Mouse (Mus musculus) heart, embryonic 15.5 days (tissue): ENCODE measurements around the gene Samd15. TPM values are rescaled to one million over a fixed set of nuclear protein-coding genes. Genes with fewer than 3 reads are reported as not detected.

ENCODE experiments used
- ATAC-seq: fragments of 200-750 bp; cut with Nextera tagmentation; replicated peaks from 2 replicates; pipeline ENCODE4 v1.8.0; 2017; ENCODE audit warnings: low read depth, moderate TSS enrichment; ENCODE audit not compliant: insufficient number of reproducible peaks, insufficient read depth, low FRiP score
- H3K27ac ChIP-seq: fragments of 300-500 bp; sonication (generic); 2 replicates; pipeline ENCODE4 v1.5.1; 2015; ENCODE audit warnings: mild to moderate bottlenecking, inconsistent platforms
- H3K27me3 ChIP-seq: fragments of 300-500 bp; sonication (generic); 2 replicates; pipeline ENCODE4 v1.6.1; 2015; ENCODE audit warnings: inconsistent platforms
- H3K36me3 ChIP-seq: fragments of 300-500 bp; sonication (generic); 2 replicates; pipeline ENCODE4 v1.6.1; 2015; ENCODE audit warnings: mild to moderate bottlenecking, inconsistent platforms
- H3K4me1 ChIP-seq: fragments of 300-500 bp; sonication (generic); replicated peaks from 2 replicates; pipeline ENCODE4 v1.6.1; 2015; ENCODE audit warnings: inconsistent platforms
- H3K4me2 ChIP-seq: fragments of 300-500 bp; sonication (generic); 2 replicates; pipeline ENCODE4 v1.6.1; 2015; ENCODE audit warnings: inconsistent platforms, mild to moderate bottlenecking, moderate library complexity
- H3K4me3 ChIP-seq: fragments of 300-500 bp; sonication (generic); 2 replicates; pipeline ENCODE4 v1.5.1; 2015; ENCODE audit warnings: mild to moderate bottlenecking, inconsistent platforms
- H3K9ac ChIP-seq: fragments of 300-500 bp; sonication (generic); 2 replicates; pipeline ENCODE4 v1.6.1; 2015; ENCODE audit warnings: mild to moderate bottlenecking, inconsistent platforms
- H3K9me3 ChIP-seq: fragments of 300-500 bp; sonication (generic); replicated peaks from 2 replicates; pipeline ENCODE4 v1.6.1; 2016; ENCODE audit warnings: inconsistent platforms
- WGBS: fragments of 180-500 bp; shearing (Covaris S2); methylation state at CpG from one replicate; pipeline ENCODE4 v1.1.7; 2015; ENCODE audit warnings: mixed read lengths; 5-methylcytosine and 5-hydroxymethylcytosine counted together
- polyA plus RNA-seq: library from polyadenylated mRNA; unstranded; fragments of >200 nt; fragmentation: Nextera tagmentation; extraction: Ambion mirVana; gene quantifications from 2 replicates; pipeline ENCODE4 v1.2.1, GENCODE M21; 2015

Gene Samd15
- polyA plus RNA-seq, 1 experiment from 2014 or later: 0.78 TPM

GRCm38 (mm10) chr12:87236882-87237483, 37.5 kb downstream of the Samd15 start:
- Histone ChIP-seq H3K27me3 (no peaks in the 10 kb centered on the region), H3K9me3 (no peaks in the 10 kb centered on the region), H3K36me3 (peaks cover 28% of the 10 kb centered on the region), H3K9ac (no peak overlapping the region), H3K4me2 (no peak overlapping the region), H3K27ac (no peak overlapping the region), H3K4me3 (no peak overlapping the region), H3K4me1 (peaks cover 8% of the 10 kb centered on the region; the same call in 1 of the 2 replicates)
- ATAC-seq: no peak
- 80% methylated on average over 5 of the region's 5 CpGs for WGBS

- Histone ChIP-seq H3K9ac (no peak within 1 kb of the TSS), H3K4me3 (no peak within 1 kb of the TSS), H3K27ac (peak within 1 kb of the TSS; percentile 7; the same call in 1 of the 2 replicates), H3K4me2 (no peak within 1 kb of the TSS), H3K36me3 (peaks cover 41% of the 10 kb centered on the region), H3K9me3 (no peaks in the 10 kb centered on the region), H3K4me1 (peaks cover 8% of the 10 kb centered on the region; the same call in 1 of the 2 replicates), H3K27me3 (no peaks in the 10 kb centered on the region)
- ATAC-seq: 0 out of 2 replicates have a peak, but pooled peaks have one; percentile 31
- 37% methylated on average over 1 of the region's 1 CpGs for WGBS
Observed at GRCm38 (mm10) chr12:87238632-87239031, 39.1 kb downstream of the Samd15 start, which contains the start of gene Noxred1. Gene Noxred1, minus strand, starts transcription at chr12:87238732.

- Histone ChIP-seq H3K36me3 (peaks cover 83% of the 10 kb centered on the region), H3K27ac (no peak overlapping the region), H3K9me3 (no peaks in the 10 kb centered on the region), H3K4me3 (no peak overlapping the region), H3K9ac (no peak overlapping the region), H3K27me3 (no peaks in the 10 kb centered on the region), H3K4me2 (no peak overlapping the region), H3K4me1 (no peaks in the 10 kb centered on the region)
- WGBS: 87% methylated on average over 6 of the region's 6 CpGs
- no peak for ATAC-seq
Observed at GRCm38 (mm10) chr12:87250161-87250560, 50.6 kb downstream of the Samd15 start.

GRCm38 (mm10) chr12:87253878-87254277, 54.4 kb downstream of the Samd15 start:
- Histone ChIP-seq H3K4me1 (no peaks in the 10 kb centered on the region), H3K9me3 (no peaks in the 10 kb centered on the region), H3K27me3 (no peaks in the 10 kb centered on the region), H3K4me2 (no peak overlapping the region), H3K4me3 (no peak overlapping the region), H3K27ac (no peak overlapping the region), H3K9ac (no peak overlapping the region), H3K36me3 (peaks cover 89% of the 10 kb centered on the region)
- 93% methylated on average over 6 of the region's 6 CpGs for WGBS
- no peak for ATAC-seq

- Histone ChIP-seq H3K36me3 (peaks cover 79% of the 10 kb centered on the region), H3K27ac (no peak overlapping the region), H3K27me3 (no peaks in the 10 kb centered on the region), H3K9me3 (no peaks in the 10 kb centered on the region), H3K9ac (no peak overlapping the region), H3K4me1 (no peaks in the 10 kb centered on the region), H3K4me3 (no peak overlapping the region), H3K4me2 (no peak overlapping the region)
- no peak for ATAC-seq
- WGBS: 92% methylated on average over 5 of the region's 5 CpGs
Observed at GRCm38 (mm10) chr12:87256629-87257028, 57.1 kb downstream of the Samd15 start.

GRCm38 (mm10) chr12:87260562-87260961, 61.0 kb downstream of the Samd15 start:
- Histone ChIP-seq H3K27me3 (no peaks in the 10 kb centered on the region), H3K4me1 (0 out of 2 replicates have a peak, but pooled peaks cover 2% of the 10 kb centered on the region), H3K9ac (no peak overlapping the region), H3K9me3 (no peaks in the 10 kb centered on the region), H3K4me2 (no peak overlapping the region), H3K4me3 (no peak overlapping the region), H3K36me3 (peaks cover 61% of the 10 kb centered on the region), H3K27ac (no peak overlapping the region)
- WGBS: 94% methylated on average over 8 of the region's 8 CpGs
- no peak for ATAC-seq

Other genes with a start within 250 kb of the Samd15 start
- 0.06 TPM in 1 of 2 replicates, not detected in the other for gene Zdhhc22, start 209.3 kb upstream of the Samd15 start, polyA plus RNA-seq
- 0.05 and 0.10 TPM in 2 replicates for gene Tmem63c, start 178.4 kb upstream of the Samd15 start, polyA plus RNA-seq
- gene Ngb, start 97.2 kb upstream of the Samd15 start, polyA plus RNA-seq: 0.31 and 0.56 TPM in 2 replicates
- gene Gstz1, start 52.6 kb upstream of the Samd15 start, polyA plus RNA-seq: 29.4 and 31.0 TPM in 2 replicates
- gene Pomt2, start 51.8 kb upstream of the Samd15 start, polyA plus RNA-seq: 10.4 and 12.8 TPM in 2 replicates
- gene Tmed8, start 731 bp downstream of the Samd15 start, polyA plus RNA-seq: 1.6 TPM in 2 replicates
- gene Noxred1, start 39.0 kb downstream of the Samd15 start, polyA plus RNA-seq: 0.47 and 0.74 TPM in 2 replicates
- gene Vipas39, start 66.5 kb downstream of the Samd15 start, polyA plus RNA-seq: 29.8 and 37.7 TPM in 2 replicates
- gene Ahsa1, start 66.8 kb downstream of the Samd15 start, polyA plus RNA-seq: 175 and 176 TPM in 2 replicates
- 0.44 and 0.58 TPM in 2 replicates for gene Ism2, start 100.0 kb downstream of the Samd15 start, polyA plus RNA-seq
- 62.8 and 66.7 TPM in 2 replicates for gene Sptlc2, start 188.6 kb downstream of the Samd15 start, polyA plus RNA-seq
- 221 and 261 TPM in 2 replicates for gene Slirp, start 244.2 kb downstream of the Samd15 start, polyA plus RNA-seq
- gene Alkbh1, start 244.3 kb downstream of the Samd15 start, polyA plus RNA-seq: 33.4 and 35.6 TPM in 2 replicates